Mouse (Mus musculus) stomach, postnatal 0 days (tissue): Measurements from ENCODE around the gene Mvb12b. TPM values are rescaled to one million over a fixed set of nuclear protein-coding genes. Genes with fewer than 3 reads are reported as not detected.
"Not testable (repeated sequence)": the region's sequence is repeated elsewhere in the genome, so short reads cannot be mapped to it uniquely, and the experiment has no call there.

Experiments
- ATAC-seq: fragments of 200-750 bp; cut with Nextera tagmentation; 2 replicates; pipeline ENCODE4 v1.8.0; 2017; ENCODE audit not compliant: low FRiP score, low TSS enrichment
- DNase-seq: peaks from one replicate; pipeline ENCODE4 v3.0.0-alpha.2; 2016; ENCODE audit warnings: low spot score
- H3K27ac ChIP-seq: fragments of 300-500 bp; sonication (generic); replicated peaks from 2 replicates; pipeline ENCODE4 v1.5.1; 2014; ENCODE audit warnings: mild to moderate bottlenecking, control low read depth
- H3K27me3 ChIP-seq: fragments of 300-500 bp; sonication (generic); 2 replicates; pipeline ENCODE4 v1.6.1; 2014; ENCODE audit warnings: low read length; ENCODE audit not compliant: control insufficient read depth, insufficient read depth
- H3K36me3 ChIP-seq: fragments of 300-500 bp; sonication (generic); 2 replicates; pipeline ENCODE4 v1.6.1; 2014; ENCODE audit warnings: low read length, mixed read lengths; ENCODE audit not compliant: control insufficient read depth, insufficient read depth
- H3K4me1 ChIP-seq: fragments of 300-500 bp; sonication (generic); replicated peaks from 2 replicates; pipeline ENCODE4 v1.6.1; 2014; ENCODE audit warnings: antibody characterized with exemption; ENCODE audit not compliant: control insufficient read depth, insufficient read depth
- H3K4me2 ChIP-seq: fragments of 300-500 bp; sonication (generic); replicated peaks from 2 replicates; pipeline ENCODE4 v1.6.1; 2014; ENCODE audit warnings: low read depth, mild to moderate bottlenecking, control low read depth, moderate library complexity
- H3K4me3 ChIP-seq: fragments of 300-500 bp; sonication (generic); 2 replicates; pipeline ENCODE4 v1.5.1; 2014; ENCODE audit warnings: low read depth, low read length, control low read depth
- H3K9ac ChIP-seq: fragments of 300-500 bp; sonication (generic); 2 replicates; pipeline ENCODE4 v1.6.1; 2014; ENCODE audit warnings: mild to moderate bottlenecking, low read length, control low read depth, mixed read lengths
- H3K9me3 ChIP-seq: fragments of 300-500 bp; sonication (generic); 2 replicates; pipeline ENCODE4 v1.6.1; 2016; ENCODE audit warnings: low read length; ENCODE audit not compliant: control insufficient read depth
- CTCF ChIP-seq: IDR thresholded peaks from 2 replicates; pipeline ENCODE4 v1.5.1; 2016; ENCODE audit warnings: antibody characterized with exemption, low read depth, mild to moderate bottlenecking, moderate library complexity
- EP300 ChIP-seq: optimal IDR thresholded peaks from 2 replicates; pipeline ENCODE3; 2016; ENCODE audit warnings: antibody characterized with exemption
- WGBS: fragments of 180-500 bp; shearing (Covaris S2); extraction: QIAGEN DNeasy Blood & Tissue Kit; methylation state at CpG from one replicate; pipeline ENCODE4 v1.1.7; 2014; 5-methylcytosine and 5-hydroxymethylcytosine counted together
- polyA plus RNA-seq: library from polyadenylated mRNA; unstranded; fragments of >200 nt; fragmentation: Nextera tagmentation; extraction: Ambion mirVana; gene quantifications from 2 replicates; pipeline ENCODE4 v1.2.1, GENCODE M21; 2015

Mvb12b gene
- polyA plus RNA-seq, 1 experiment from 2014 or later: 10.2 TPM

GRCm38 (mm10) chr2:33914334-33914733, 26.6 kb upstream of the Mvb12b start:
- Histone ChIP-seq H3K9me3 (no peaks in the 10 kb centered on the region), H3K36me3 (no peaks in the 10 kb centered on the region), H3K4me2 (no peak overlapping the region), H3K4me1 (no peaks in the 10 kb centered on the region), H3K4me3 (no peak overlapping the region), H3K27me3 (no peaks in the 10 kb centered on the region), H3K27ac (no peak overlapping the region), H3K9ac (no peak overlapping the region)
- DNase-seq: no peak
- WGBS: 60% methylated on average over 3 of the region's 3 CpGs
- TF ChIP-seq CTCF (no peak), EP300 (no peak)
- no peak for ATAC-seq

- not testable (repeated sequence) for DNase-seq, H3K27me3 ChIP-seq, H3K4me1 ChIP-seq, H3K36me3 ChIP-seq, H3K9ac ChIP-seq, ATAC-seq, H3K9me3 ChIP-seq, H3K27ac ChIP-seq, H3K4me2 ChIP-seq, H3K4me3 ChIP-seq
- WGBS: 58% methylated on average over 1 of the region's 1 CpGs
Measured at GRCm38 (mm10) chr2:33913598-33913997, 25.9 kb upstream of the Mvb12b start.

GRCm38 (mm10) chr2:33912741-33913140, 25.0 kb upstream of the Mvb12b start:
- no peaks in the 10 kb centered on the region for H3K27me3 ChIP-seq
- H3K36me3 ChIP-seq: no peaks in the 10 kb centered on the region
- no peak for TF ChIP-seq EP300
- no peak for TF ChIP-seq CTCF
- ATAC-seq (no peak), DNase-seq (no peak)
- H3K9me3 ChIP-seq: no peaks in the 10 kb centered on the region
- WGBS: 66% methylated on average over 3 of the region's 3 CpGs
- no peak overlapping the region for H3K9ac ChIP-seq
- no peak overlapping the region for H3K4me3 ChIP-seq
- H3K4me2 ChIP-seq: no peak overlapping the region
- H3K27ac ChIP-seq: no peak overlapping the region
- H3K4me1 ChIP-seq: no peaks in the 10 kb centered on the region

- WGBS: 8% methylated on average over 8 of the region's 8 CpGs
- Histone ChIP-seq H3K9ac (no peak overlapping the region), H3K4me2 (no peak overlapping the region)
Measured at GRCm38 (mm10) chr2:33908374-33908773, 20.6 kb upstream of the Mvb12b start.

GRCm38 (mm10) chr2:33907174-33907573, 19.4 kb upstream of the Mvb12b start:
- DNase-seq: no peak
- Histone ChIP-seq H3K4me2 (no peak overlapping the region), H3K9ac (no peak overlapping the region), H3K9me3 (no peaks in the 10 kb centered on the region), H3K27me3 (no peaks in the 10 kb centered on the region), H3K4me1 (no peaks in the 10 kb centered on the region), H3K4me3 (no peak overlapping the region), H3K36me3 (no peaks in the 10 kb centered on the region), H3K27ac (no peak overlapping the region)
- no peak for TF ChIP-seq EP300
- no peak for TF ChIP-seq CTCF
- 80% methylated on average over 6 of the region's 6 CpGs for WGBS
- ATAC-seq: no peak

More at GRCm38 (mm10) chr2:33908374-33908773, 20.6 kb upstream of the Mvb12b start:
- peak overlapping the region; percentile 58 for H3K27ac ChIP-seq
- H3K36me3 ChIP-seq: no peaks in the 10 kb centered on the region
- TF ChIP-seq CTCF: no peak
- TF ChIP-seq EP300: no peak
- ATAC-seq (peak; percentile 76), DNase-seq (no peak)
- H3K9me3 ChIP-seq: no peaks in the 10 kb centered on the region
- H3K27me3 ChIP-seq: no peaks in the 10 kb centered on the region
- H3K4me3 ChIP-seq: no peak overlapping the region
- no peaks in the 10 kb centered on the region for H3K4me1 ChIP-seq

GRCm38 (mm10) chr2:33895829-33896228, 8.1 kb upstream of the Mvb12b start:
- Histone ChIP-seq H3K4me2 (no peak overlapping the region), H3K27ac (no peak overlapping the region), H3K9me3 (no peaks in the 10 kb centered on the region), H3K9ac (no peak overlapping the region), H3K36me3 (no peaks in the 10 kb centered on the region), H3K4me1 (no peaks in the 10 kb centered on the region), H3K27me3 (no peaks in the 10 kb centered on the region), H3K4me3 (no peak overlapping the region)
- ATAC-seq: no peak
- DNase-seq: no peak
- 79% methylated on average over 3 of the region's 3 CpGs for WGBS
- TF ChIP-seq CTCF: peak; percentile 39
- TF ChIP-seq EP300: no peak

- H3K27ac ChIP-seq: no peak overlapping the region
- H3K4me3 ChIP-seq: no peak overlapping the region
- H3K4me1 ChIP-seq: no peaks in the 10 kb centered on the region
- ATAC-seq (no peak), DNase-seq (no peak)
- no peaks in the 10 kb centered on the region for H3K27me3 ChIP-seq
- WGBS: 84% methylated on average over 3 of the region's 3 CpGs
- TF ChIP-seq EP300: no peak
- TF ChIP-seq CTCF: peak; percentile 30; the same call in 1 of the 2 replicates
- H3K36me3 ChIP-seq: no peaks in the 10 kb centered on the region
- no peak overlapping the region for H3K9ac ChIP-seq
- H3K9me3 ChIP-seq: no peaks in the 10 kb centered on the region
- no peak overlapping the region for H3K4me2 ChIP-seq
Measured at GRCm38 (mm10) chr2:33893151-33893550, 5.4 kb upstream of the Mvb12b start.
